Mouse (Mus musculus): Measurements from ENCODE around the gene Pla2g7. TPM values are rescaled to one million over a fixed set of nuclear protein-coding genes. Genes with fewer than 3 reads are reported as not detected.

The Pla2g7 gene
- not detected in 2 replicates for polyA plus RNA-seq (2012)

- TF ChIP-seq GATA1 (IDR thresholded peaks at IDR 0.05; ENCODE audit: low read length), result no peak
Observed at GRCm38 (mm10) chr17:43567992-43568888, at the start of gene Pla2g7. Pla2g7 (plus strand) TSS chr17:43568098.

GRCm38 (mm10) chr17:43518644-43519409, 49.1 kb upstream of the Pla2g7 start:
- TF ChIP-seq GATA1 (IDR thresholded peaks at IDR 0.05; ENCODE audit: low read length), result no peak

GRCm38 (mm10) chr17:43520166-43520565, 47.7 kb upstream of the Pla2g7 start:
- no peak for TF ChIP-seq GATA1 (IDR thresholded peaks at IDR 0.05; ENCODE audit: low read length)

- TF ChIP-seq GATA1 (IDR thresholded peaks at IDR 0.05; ENCODE audit: low read length), result no peak
Observed at GRCm38 (mm10) chr17:43530507-43530906, 37.4 kb upstream of the Pla2g7 start.

GRCm38 (mm10) chr17:43531192-43531591, 36.7 kb upstream of the Pla2g7 start:
- TF ChIP-seq GATA1 (IDR thresholded peaks at IDR 0.05; ENCODE audit: low read length), result no peak

GRCm38 (mm10) chr17:43534362-43535222, 33.3 kb upstream of the Pla2g7 start:
- TF ChIP-seq GATA1 (IDR thresholded peaks at IDR 0.05; ENCODE audit: low read length), result no peak

GRCm38 (mm10) chr17:43538767-43539166, 29.1 kb upstream of the Pla2g7 start:
- no peak for TF ChIP-seq GATA1 (IDR thresholded peaks at IDR 0.05; ENCODE audit: low read length)

- no peak for TF ChIP-seq GATA1 (IDR thresholded peaks at IDR 0.05; ENCODE audit: low read length)
Observed at GRCm38 (mm10) chr17:43543539-43543938, 24.4 kb upstream of the Pla2g7 start, which contains the start of gene Ankrd66. Ankrd66 (minus strand) TSS chr17:43543639.

GRCm38 (mm10) chr17:43544040-43544439, 23.9 kb upstream of the Pla2g7 start:
- TF ChIP-seq GATA1 (IDR thresholded peaks at IDR 0.05; ENCODE audit: low read length), result no peak

- TF ChIP-seq GATA1 (IDR thresholded peaks at IDR 0.05; ENCODE audit: low read length), result no peak
Observed at GRCm38 (mm10) chr17:43551122-43551630, 16.7 kb upstream of the Pla2g7 start.

GRCm38 (mm10) chr17:43554516-43555403, 13.1 kb upstream of the Pla2g7 start:
- TF ChIP-seq GATA1 (IDR thresholded peaks at IDR 0.05; ENCODE audit: low read length), result no peak

- no peak for TF ChIP-seq GATA1 (IDR thresholded peaks at IDR 0.05; ENCODE audit: low read length)
Observed at GRCm38 (mm10) chr17:43557104-43557503, 10.8 kb upstream of the Pla2g7 start.

GRCm38 (mm10) chr17:43557541-43558090, 10.3 kb upstream of the Pla2g7 start:
- TF ChIP-seq GATA1 (IDR thresholded peaks at IDR 0.05; ENCODE audit: low read length), result no peak

- TF ChIP-seq GATA1 (IDR thresholded peaks at IDR 0.05; ENCODE audit: low read length), result no peak
Observed at GRCm38 (mm10) chr17:43558678-43559077, 9.2 kb upstream of the Pla2g7 start.

Data from G1E-ER4 (cell line).